Mouse (Mus musculus): ENCODE data around the gene Cd200r2. TPM values are rescaled to one million over a fixed set of nuclear protein-coding genes. Genes with fewer than 3 reads are reported as not detected.

Cd200r2 gene
- polyA plus RNA-seq, 1 experiment from 2014 or later = 0.35 TPM

GRCm38 (mm10) chr16:44962296-44962695, 95.4 kb downstream of the Cd200r2 start:
- no peak for ATAC-seq (ENCODE audit: extremely low read depth, insufficient number of reproducible peaks, low FRiP score, low TSS enrichment)
- H3K36me3 ChIP-seq = no peaks in the 10 kb centered on the region
- no peaks in the 10 kb centered on the region for H3K27me3 ChIP-seq (replicated peaks)
- no peak overlapping the region for H3K9ac ChIP-seq
- H3K4me1 ChIP-seq = peaks cover 15% of the 10 kb centered on the region
- no peak overlapping the region for H3K4me3 ChIP-seq
- no peak overlapping the region for H3K4me2 ChIP-seq
- H3K27ac ChIP-seq (replicated peaks) = no peak overlapping the region
- WGBS = 72% methylated on average over 2 of the region's 2 CpGs
- H3K9me3 ChIP-seq = no peaks in the 10 kb centered on the region

- H3K27ac ChIP-seq (replicated peaks) = peak overlapping the region; percentile 51
- no peak overlapping the region for H3K4me3 ChIP-seq
- ATAC-seq (ENCODE audit: extremely low read depth, insufficient number of reproducible peaks, low FRiP score, low TSS enrichment) = no peak
- H3K9ac ChIP-seq = no peak overlapping the region
- H3K4me2 ChIP-seq = no peak overlapping the region
- no peaks in the 10 kb centered on the region for H3K36me3 ChIP-seq
- no peaks in the 10 kb centered on the region for H3K27me3 ChIP-seq (replicated peaks)
- H3K4me1 ChIP-seq = peaks cover 15% of the 10 kb centered on the region
- no peaks in the 10 kb centered on the region for H3K9me3 ChIP-seq
- WGBS = 35% methylated on average over 2 of the region's 2 CpGs
Observed at GRCm38 (mm10) chr16:44962777-44963176, 95.9 kb downstream of the Cd200r2 start.

- WGBS = 64% methylated on average over 6 of the region's 6 CpGs
- Histone ChIP-seq H3K4me1 (peaks cover 15% of the 10 kb centered on the region), H3K36me3 (no peaks in the 10 kb centered on the region), H3K9me3 (no peaks in the 10 kb centered on the region), H3K9ac (no peak overlapping the region), H3K27me3 (replicated peaks) (no peaks in the 10 kb centered on the region), H3K4me2 (peak overlapping the region; percentile 27), H3K27ac (replicated peaks) (peak overlapping the region; percentile 78; the same call in 1 of the 2 replicates), H3K4me3 (no peak overlapping the region)
- no peak for ATAC-seq (ENCODE audit: extremely low read depth, insufficient number of reproducible peaks, low FRiP score, low TSS enrichment)
Observed at GRCm38 (mm10) chr16:44964526-44965374, 97.9 kb downstream of the Cd200r2 start.

GRCm38 (mm10) chr16:44965428-44965827, 98.5 kb downstream of the Cd200r2 start:
- H3K27me3 ChIP-seq (replicated peaks) = no peaks in the 10 kb centered on the region
- WGBS = 75% methylated on average over 8 of the region's 8 CpGs
- H3K9ac ChIP-seq = no peak overlapping the region
- H3K4me3 ChIP-seq = no peak overlapping the region
- H3K4me1 ChIP-seq = peaks cover 15% of the 10 kb centered on the region
- H3K36me3 ChIP-seq = no peaks in the 10 kb centered on the region
- peak overlapping the region; percentile 78 for H3K27ac ChIP-seq (replicated peaks)
- H3K9me3 ChIP-seq = no peaks in the 10 kb centered on the region
- no peak for ATAC-seq (ENCODE audit: extremely low read depth, insufficient number of reproducible peaks, low FRiP score, low TSS enrichment)
- peak overlapping the region; percentile 27 for H3K4me2 ChIP-seq

Other genes with a start within 250 kb of the Cd200r2 start
- 5.7 and 5.9 TPM in 2 replicates for gene Nepro, start 142.8 kb upstream of the Cd200r2 start, polyA plus RNA-seq (2015; fragmentation: Nextera tagmentation; extraction: Ambion mirVana)
- gene Gtpbp8, start 120.7 kb upstream of the Cd200r2 start, polyA plus RNA-seq (2015; fragmentation: Nextera tagmentation; extraction: Ambion mirVana) = 18.3 and 19.3 TPM in 2 replicates
- gene Cd200r1, start 101.4 kb upstream of the Cd200r2 start, polyA plus RNA-seq (2015; fragmentation: Nextera tagmentation; extraction: Ambion mirVana) = 1.2 and 1.7 TPM in 2 replicates
- gene Cd200r4, start 55.4 kb upstream of the Cd200r2 start, polyA plus RNA-seq (2015; fragmentation: Nextera tagmentation; extraction: Ambion mirVana) = not detected in 2 replicates
- gene Cd200r3, start 76.6 kb downstream of the Cd200r2 start, polyA plus RNA-seq (2015; fragmentation: Nextera tagmentation; extraction: Ambion mirVana) = 0.15 and 0.27 TPM in 2 replicates
- 102 and 111 TPM in 2 replicates for gene Ccdc80, start 226.3 kb downstream of the Cd200r2 start, polyA plus RNA-seq (2015; fragmentation: Nextera tagmentation; extraction: Ambion mirVana)

Measured in heart, embryonic 13.5 days (tissue).